Mouse (Mus musculus) intestine, embryonic 14.5 days (tissue): Measurements from ENCODE around the gene Tspan15. TPM values are rescaled to one million over a fixed set of nuclear protein-coding genes. Genes with fewer than 3 reads are reported as not detected.

Experiments
- ATAC-seq: fragments of 200-750 bp; cut with Nextera tagmentation; replicated peaks from 2 replicates; pipeline ENCODE4 v1.8.0; 2017; ENCODE audit warnings: low read depth, moderate number of reproducible peaks, moderate TSS enrichment, moderate library complexity; ENCODE audit not compliant: low FRiP score, low TSS enrichment
- DNase-seq: peaks from one replicate; pipeline ENCODE4 v3.0.0-alpha.2; 2018; ENCODE audit warnings: low spot score
- H3K27ac ChIP-seq: fragments of 300-500 bp; sonication (generic); 2 replicates; pipeline ENCODE4 v1.5.1; 2014; ENCODE audit warnings: low read depth, mild to moderate bottlenecking, control low read depth
- H3K27me3 ChIP-seq: fragments of 300-500 bp; sonication (generic); replicated peaks from 2 replicates; pipeline ENCODE4 v1.6.1; 2014; ENCODE audit warnings: low read length, control low read depth; ENCODE audit not compliant: control insufficient read depth, insufficient read depth
- H3K36me3 ChIP-seq: fragments of 300-500 bp; sonication (generic); 2 replicates; pipeline ENCODE4 v1.6.1; 2014; ENCODE audit warnings: low read length, control low read depth; ENCODE audit not compliant: control insufficient read depth, insufficient read depth
- H3K4me1 ChIP-seq: fragments of 300-500 bp; sonication (generic); replicated peaks from 2 replicates; pipeline ENCODE4 v1.6.1; 2014; ENCODE audit warnings: low read length, control low read depth, mixed read lengths; ENCODE audit not compliant: control insufficient read depth, insufficient read depth
- H3K4me2 ChIP-seq: fragments of 300-500 bp; sonication (generic); 2 replicates; pipeline ENCODE4 v1.6.1; 2014; ENCODE audit warnings: low read length
- H3K4me3 ChIP-seq: fragments of 300-500 bp; sonication (generic); 2 replicates; pipeline ENCODE4 v1.5.1; 2014; ENCODE audit warnings: low read depth, low read length, control low read depth, mixed read lengths
- H3K9ac ChIP-seq: fragments of 300-500 bp; sonication (generic); 2 replicates; pipeline ENCODE4 v1.6.1; 2014; ENCODE audit warnings: mild to moderate bottlenecking, low read length
- H3K9me3 ChIP-seq: fragments of 300-500 bp; sonication (generic); 2 replicates; pipeline ENCODE4 v1.6.1; 2016; ENCODE audit warnings: low read length, control low read depth; ENCODE audit not compliant: control insufficient read depth
- WGBS: fragments of 180-500 bp; shearing (Covaris S2); extraction: QIAGEN DNeasy Blood & Tissue Kit; methylation state at CpG from one replicate; pipeline ENCODE4 v1.1.7; 2014; 5-methylcytosine and 5-hydroxymethylcytosine counted together
- polyA plus RNA-seq: library from polyadenylated mRNA; unstranded; fragments of >200 nt; fragmentation: Nextera tagmentation; extraction: Ambion mirVana; gene quantifications from 2 replicates; pipeline ENCODE4 v1.2.1, GENCODE M21; 2014

Tspan15 gene
- polyA plus RNA-seq, 1 experiment from 2014 or later, result 32.5 TPM

DNA sequence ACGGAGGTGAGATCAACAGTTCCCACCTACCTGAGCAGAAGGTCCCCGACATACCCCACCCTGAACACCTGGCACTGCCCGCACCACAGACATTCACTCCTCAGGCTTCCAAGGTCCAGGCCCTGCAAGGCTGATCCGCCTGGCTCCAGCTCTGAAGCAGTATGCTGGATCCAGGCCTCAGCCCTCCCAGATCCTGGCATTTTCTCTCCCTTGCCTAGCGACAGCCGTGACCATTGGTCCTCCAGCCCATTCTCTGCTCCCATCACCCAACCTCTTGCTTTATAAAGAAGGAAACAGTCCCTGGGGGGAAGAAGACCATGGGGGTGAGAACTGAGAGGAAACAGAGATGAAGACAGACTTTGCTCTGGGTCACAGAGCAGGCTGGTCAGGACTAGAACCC is 37.0 kb downstream of the Tspan15 start:
- no peak overlapping the region for H3K4me2 ChIP-seq
- H3K27ac ChIP-seq, result no peak overlapping the region
- WGBS, result 84% methylated on average over 6 of the region's 6 CpGs
- ATAC-seq (no peak), DNase-seq (no peak)
- H3K4me1 ChIP-seq, result no peaks in the 10 kb centered on the region
- H3K4me3 ChIP-seq, result no peak overlapping the region
- H3K27me3 ChIP-seq, result no peaks in the 10 kb centered on the region
- H3K9me3 ChIP-seq, result no peaks in the 10 kb centered on the region
- no peak overlapping the region for H3K9ac ChIP-seq
- no peaks in the 10 kb centered on the region for H3K36me3 ChIP-seq

DNA sequence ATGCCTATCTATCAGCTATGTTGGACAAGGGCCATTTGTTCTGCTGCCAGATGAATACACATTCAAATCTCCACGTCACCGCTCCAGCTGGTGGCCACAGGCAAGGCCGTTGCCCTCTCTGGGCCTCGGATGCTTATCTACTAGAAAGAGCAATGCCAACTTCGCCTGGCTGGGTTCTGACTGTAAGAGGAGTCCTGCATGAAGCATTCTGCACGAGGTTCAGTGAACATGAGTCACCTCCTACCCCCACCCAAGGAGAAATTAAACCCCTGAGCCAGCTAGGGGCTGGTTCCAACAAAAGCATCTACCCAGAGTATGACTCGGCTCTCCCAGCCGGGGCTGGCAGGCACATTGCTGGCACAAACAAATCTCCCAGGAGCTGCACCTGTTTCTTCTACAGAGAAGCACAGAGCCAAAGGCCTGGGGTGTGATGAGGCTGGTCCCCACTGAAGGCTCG is 38.3 kb downstream of the Tspan15 start:
- Histone ChIP-seq H3K4me1 (no peaks in the 10 kb centered on the region), H3K27me3 (no peaks in the 10 kb centered on the region), H3K4me2 (no peak overlapping the region), H3K9me3 (no peaks in the 10 kb centered on the region), H3K9ac (no peak overlapping the region), H3K4me3 (no peak overlapping the region), H3K36me3 (no peaks in the 10 kb centered on the region), H3K27ac (no peak overlapping the region)
- ATAC-seq (no peak), DNase-seq (no peak)
- 74% methylated on average over 9 of the region's 9 CpGs for WGBS

DNA sequence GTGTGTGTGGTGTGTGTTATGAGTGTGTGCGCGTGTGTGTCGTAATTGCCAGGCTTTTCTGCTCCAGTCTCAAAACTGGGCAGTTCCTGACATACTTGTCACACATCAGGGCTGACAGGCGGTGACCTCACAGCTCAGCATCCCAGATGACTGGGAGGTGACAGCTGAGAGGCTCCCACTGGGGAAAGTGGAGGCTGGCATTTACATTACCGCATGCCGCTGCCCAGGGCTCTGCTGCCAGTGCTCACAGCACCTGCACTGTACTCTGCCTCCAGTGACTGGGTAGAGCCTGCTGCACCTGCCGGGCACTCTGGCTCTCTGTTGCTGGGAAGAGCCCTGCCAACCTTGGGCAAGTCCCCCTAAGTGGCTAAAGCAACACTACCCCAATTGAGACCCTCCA is 40.2 kb downstream of the Tspan15 start:
- Histone ChIP-seq H3K4me2 (no peak overlapping the region), H3K27ac (no peak overlapping the region), H3K9me3 (no peaks in the 10 kb centered on the region), H3K36me3 (no peaks in the 10 kb centered on the region), H3K27me3 (no peaks in the 10 kb centered on the region), H3K4me3 (no peak overlapping the region), H3K9ac (no peak overlapping the region), H3K4me1 (no peaks in the 10 kb centered on the region)
- no peak for ATAC-seq
- DNase-seq, result no peak
- WGBS, result 92% methylated on average over 7 of the region's 7 CpGs

DNA sequence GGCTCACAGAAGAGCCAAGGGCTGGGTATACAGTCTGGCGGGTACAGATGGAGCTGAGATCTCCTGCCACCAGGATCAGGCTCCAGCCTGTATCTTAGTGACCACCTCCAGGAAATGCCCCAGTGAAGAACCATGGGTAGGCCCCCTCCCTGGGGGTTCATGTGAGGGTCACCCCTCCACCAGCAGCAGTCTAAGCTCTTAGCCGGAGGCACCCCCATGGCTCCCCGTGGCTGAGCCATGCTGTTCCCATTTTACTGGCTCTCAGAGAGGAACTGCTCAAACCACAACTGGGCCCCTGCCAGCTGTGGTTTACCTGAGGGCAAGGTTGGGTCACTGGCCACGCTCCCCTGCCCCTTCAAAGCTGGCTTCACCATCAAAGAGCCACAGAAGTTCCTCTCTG is 41.1 kb downstream of the Tspan15 start:
- WGBS, result 88% methylated on average over 4 of the region's 4 CpGs
- no peaks in the 10 kb centered on the region for H3K4me1 ChIP-seq
- H3K27ac ChIP-seq, result no peak overlapping the region
- no peak for DNase-seq
- no peaks in the 10 kb centered on the region for H3K36me3 ChIP-seq
- no peak overlapping the region for H3K4me2 ChIP-seq
- no peak overlapping the region for H3K4me3 ChIP-seq
- ATAC-seq, result no peak
- no peaks in the 10 kb centered on the region for H3K27me3 ChIP-seq
- no peaks in the 10 kb centered on the region for H3K9me3 ChIP-seq
- no peak overlapping the region for H3K9ac ChIP-seq

DNA sequence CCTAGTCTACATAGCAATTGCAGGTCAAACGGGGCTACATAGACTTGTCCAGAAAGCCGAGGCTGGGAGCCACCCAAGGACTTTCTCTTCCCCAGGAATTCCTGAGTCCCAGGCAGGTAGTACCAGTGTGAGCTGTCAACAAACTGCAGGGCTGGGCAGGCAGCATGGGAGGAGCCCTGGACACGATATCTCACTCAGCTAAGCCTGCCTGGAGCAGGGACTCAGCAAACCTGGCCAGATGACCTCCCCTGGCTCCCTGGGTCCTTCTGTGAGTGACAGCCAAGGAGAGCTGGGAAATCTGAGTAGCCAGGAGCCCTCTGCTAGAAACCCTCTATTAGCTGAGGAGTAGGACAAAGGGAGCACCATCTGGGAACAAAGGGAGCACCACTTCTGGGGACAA is 41.7 kb downstream of the Tspan15 start:
- Histone ChIP-seq H3K9ac (no peak overlapping the region), H3K36me3 (no peaks in the 10 kb centered on the region), H3K9me3 (no peaks in the 10 kb centered on the region), H3K27me3 (no peaks in the 10 kb centered on the region), H3K4me1 (no peaks in the 10 kb centered on the region), H3K4me2 (no peak overlapping the region), H3K27ac (no peak overlapping the region), H3K4me3 (no peak overlapping the region)
- DNase-seq, result no peak
- 54% methylated on average over 3 of the region's 3 CpGs for WGBS
- ATAC-seq, result no peak

DNA sequence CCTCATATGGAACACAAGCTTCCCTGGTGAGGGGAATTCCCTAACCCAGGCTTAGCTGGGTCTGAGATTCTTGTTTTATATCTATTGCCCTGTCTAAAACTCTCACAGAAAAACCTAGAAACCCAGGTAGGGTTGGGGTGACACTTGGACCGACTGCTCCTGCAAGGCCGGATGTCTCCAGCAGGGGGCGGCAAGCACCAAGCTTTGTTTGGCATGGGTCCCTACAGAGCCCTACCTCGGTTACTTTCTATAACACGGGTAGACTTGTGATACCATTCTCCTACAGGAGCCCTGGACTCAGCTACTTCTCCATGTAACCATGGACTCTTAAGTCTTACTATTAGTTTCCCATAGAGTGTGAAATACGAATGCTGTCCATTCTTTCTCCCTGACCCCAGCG is 44.2 kb downstream of the Tspan15 start:
- Histone ChIP-seq H3K4me3 (no peak overlapping the region), H3K36me3 (no peaks in the 10 kb centered on the region), H3K4me1 (no peaks in the 10 kb centered on the region), H3K27ac (no peak overlapping the region), H3K9me3 (no peaks in the 10 kb centered on the region), H3K4me2 (no peak overlapping the region), H3K27me3 (no peaks in the 10 kb centered on the region), H3K9ac (no peak overlapping the region)
- DNase-seq (peak; percentile 95), ATAC-seq (peak; percentile 60)
- WGBS, result 20% methylated on average over 7 of the region's 7 CpGs

DNA sequence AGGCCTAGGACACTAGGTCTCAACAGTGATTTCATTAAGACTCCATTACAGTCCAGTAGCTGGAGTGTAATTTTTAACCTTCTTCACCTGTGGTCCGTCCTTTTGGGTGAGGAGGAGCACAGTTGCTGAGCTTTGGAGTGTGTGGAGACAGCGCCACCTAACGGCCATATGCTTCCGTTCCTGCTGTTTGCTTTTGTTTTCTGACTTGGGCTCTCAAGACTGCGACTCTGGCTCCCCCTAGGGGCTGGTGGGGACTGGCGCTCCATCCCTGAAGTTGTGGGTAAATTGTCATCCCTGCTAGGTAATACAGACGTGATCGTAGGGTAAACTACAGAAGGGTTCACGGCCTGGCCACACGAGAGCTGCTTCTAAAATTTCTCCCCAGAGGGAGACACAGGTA is 48.0 kb downstream of the Tspan15 start:
- H3K4me1 ChIP-seq, result no peaks in the 10 kb centered on the region
- H3K9ac ChIP-seq, result no peak overlapping the region
- no peaks in the 10 kb centered on the region for H3K36me3 ChIP-seq
- DNase-seq (peak; percentile 99), ATAC-seq (peak; percentile 58)
- no peaks in the 10 kb centered on the region for H3K27me3 ChIP-seq
- H3K4me2 ChIP-seq, result no peak overlapping the region
- WGBS, result under 1% methylated on average over 10 of the region's 10 CpGs
- no peaks in the 10 kb centered on the region for H3K9me3 ChIP-seq
- no peak overlapping the region for H3K27ac ChIP-seq
- no peak overlapping the region for H3K4me3 ChIP-seq

DNA sequence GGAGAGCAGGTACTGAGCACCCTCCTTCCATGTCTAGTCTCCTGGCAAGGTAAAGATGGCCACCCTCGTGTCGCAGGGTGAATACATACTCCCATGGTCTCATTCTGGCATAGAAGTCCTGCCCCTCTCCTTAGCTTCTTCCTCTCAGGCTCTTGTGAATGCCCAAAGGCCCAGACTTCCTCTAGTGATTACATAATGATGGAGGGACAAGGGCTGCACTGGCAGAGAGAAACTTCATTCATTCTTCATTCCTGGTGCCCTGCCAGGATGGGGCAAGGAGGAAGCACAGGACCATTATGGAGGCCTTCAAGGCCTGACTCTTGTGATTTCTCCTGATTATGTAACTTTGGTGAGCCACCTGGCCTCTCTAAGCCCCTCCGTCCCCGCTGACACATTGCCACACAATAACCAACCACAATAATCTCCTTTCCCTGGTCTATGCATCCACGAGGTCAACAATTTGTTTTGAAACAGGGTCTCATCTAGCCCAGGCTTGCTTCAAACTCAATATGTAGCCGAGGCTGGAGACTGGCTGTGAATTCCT is 48.5 kb downstream of the Tspan15 start:
- H3K27ac ChIP-seq, result no peak overlapping the region
- H3K9me3 ChIP-seq, result no peaks in the 10 kb centered on the region
- H3K4me3 ChIP-seq, result no peak overlapping the region
- H3K36me3 ChIP-seq, result no peaks in the 10 kb centered on the region
- no peak overlapping the region for H3K9ac ChIP-seq
- 71% methylated on average over 6 of the region's 6 CpGs for WGBS
- no peaks in the 10 kb centered on the region for H3K27me3 ChIP-seq
- no peak overlapping the region for H3K4me2 ChIP-seq
- ATAC-seq, result no peak
- no peak for DNase-seq
- H3K4me1 ChIP-seq, result no peaks in the 10 kb centered on the region

DNA sequence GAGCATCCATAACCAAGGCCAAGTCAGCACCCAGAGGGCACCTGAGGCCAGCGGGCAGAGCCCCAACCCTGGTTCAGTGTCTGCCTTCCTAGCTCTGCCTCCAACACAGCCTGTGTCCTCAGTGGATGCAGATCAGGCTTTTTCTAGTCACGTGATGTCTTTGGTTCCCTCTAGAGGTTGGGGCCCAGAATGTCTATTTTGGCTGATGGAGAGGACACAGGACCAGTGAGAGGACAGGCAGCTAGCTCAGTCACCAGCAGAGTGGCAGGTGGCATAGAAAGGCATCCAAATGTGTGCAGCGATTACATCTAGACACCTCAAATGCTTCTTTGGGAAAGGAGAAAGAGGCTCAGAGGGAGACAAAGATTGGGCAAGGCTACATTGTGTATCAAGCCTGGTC is 49.4 kb downstream of the Tspan15 start:
- Histone ChIP-seq H3K9me3 (no peaks in the 10 kb centered on the region), H3K4me2 (no peak overlapping the region), H3K4me1 (no peaks in the 10 kb centered on the region), H3K27me3 (no peaks in the 10 kb centered on the region), H3K4me3 (no peak overlapping the region), H3K27ac (no peak overlapping the region), H3K36me3 (no peaks in the 10 kb centered on the region), H3K9ac (no peak overlapping the region)
- WGBS, result 40% methylated on average over 3 of the region's 3 CpGs
- no peak for ATAC-seq
- DNase-seq, result no peak
